Mouse (Mus musculus) intestine, postnatal 0 days (tissue): ENCODE results near the gene Vangl1. TPM values are rescaled to one million over a fixed set of nuclear protein-coding genes. Genes with fewer than 3 reads are reported as not detected.

ENCODE experiments used
- ATAC-seq: fragments of 200-750 bp; cut with Nextera tagmentation; 2 replicates; pipeline ENCODE4 v1.8.0; 2017; ENCODE audit warnings: mild to moderate bottlenecking, moderate TSS enrichment, moderate library complexity
- H3K27ac ChIP-seq: fragments of 300-500 bp; sonication (generic); 2 replicates; pipeline ENCODE4 v1.5.1; 2014; ENCODE audit warnings: mild to moderate bottlenecking, low read depth, low read length, moderate library complexity
- H3K27me3 ChIP-seq: fragments of 300-500 bp; sonication (generic); replicated peaks from 2 replicates; pipeline ENCODE4 v1.6.1; 2014; ENCODE audit warnings: low read length, mixed read lengths; ENCODE audit not compliant: control insufficient read depth, insufficient read depth
- H3K36me3 ChIP-seq: fragments of 300-500 bp; sonication (generic); 2 replicates; pipeline ENCODE4 v1.6.1; 2014; ENCODE audit warnings: mild to moderate bottlenecking, moderate library complexity; ENCODE audit not compliant: control insufficient read depth, insufficient read depth
- H3K4me1 ChIP-seq: fragments of 300-500 bp; sonication (generic); replicated peaks from 2 replicates; pipeline ENCODE4 v1.6.1; 2014; ENCODE audit warnings: antibody characterized with exemption, low read length, mixed read lengths; ENCODE audit not compliant: control insufficient read depth, insufficient read depth
- H3K4me2 ChIP-seq: fragments of 300-500 bp; sonication (generic); replicated peaks from 2 replicates; pipeline ENCODE4 v1.6.1; 2014; ENCODE audit warnings: low read depth, mild to moderate bottlenecking, moderate library complexity
- H3K4me3 ChIP-seq: fragments of 300-500 bp; sonication (generic); 2 replicates; pipeline ENCODE4 v1.5.1; 2014; ENCODE audit warnings: low read depth, low read length
- H3K9ac ChIP-seq: fragments of 300-500 bp; sonication (generic); 2 replicates; pipeline ENCODE4 v1.6.1; 2014; ENCODE audit warnings: mild to moderate bottlenecking, low read depth, low read length
- H3K9me3 ChIP-seq: fragments of 300-500 bp; sonication (generic); 2 replicates; pipeline ENCODE4 v1.6.1; 2016; ENCODE audit warnings: mixed run types; ENCODE audit not compliant: control insufficient read depth
- CTCF ChIP-seq: sonication (generic); IDR thresholded peaks from 2 replicates; pipeline ENCODE4 v1.5.1; 2016; ENCODE audit warnings: low read depth, mild to moderate bottlenecking, control low read depth, antibody characterized with exemption, moderate library complexity
- WGBS: fragments of 180-500 bp; shearing (Covaris S2); extraction: QIAGEN DNeasy Blood & Tissue Kit; methylation state at CpG from one replicate; pipeline ENCODE4 v1.1.7; 2014; 5-methylcytosine and 5-hydroxymethylcytosine counted together
- polyA plus RNA-seq: library from polyadenylated mRNA; unstranded; fragments of >200 nt; fragmentation: Nextera tagmentation; extraction: Ambion mirVana; gene quantifications from 2 replicates; pipeline ENCODE4 v1.2.1, GENCODE M21; 2015

Vangl1 gene
- polyA plus RNA-seq = 7.2 and 7.4 TPM in 2 replicates

DNA sequence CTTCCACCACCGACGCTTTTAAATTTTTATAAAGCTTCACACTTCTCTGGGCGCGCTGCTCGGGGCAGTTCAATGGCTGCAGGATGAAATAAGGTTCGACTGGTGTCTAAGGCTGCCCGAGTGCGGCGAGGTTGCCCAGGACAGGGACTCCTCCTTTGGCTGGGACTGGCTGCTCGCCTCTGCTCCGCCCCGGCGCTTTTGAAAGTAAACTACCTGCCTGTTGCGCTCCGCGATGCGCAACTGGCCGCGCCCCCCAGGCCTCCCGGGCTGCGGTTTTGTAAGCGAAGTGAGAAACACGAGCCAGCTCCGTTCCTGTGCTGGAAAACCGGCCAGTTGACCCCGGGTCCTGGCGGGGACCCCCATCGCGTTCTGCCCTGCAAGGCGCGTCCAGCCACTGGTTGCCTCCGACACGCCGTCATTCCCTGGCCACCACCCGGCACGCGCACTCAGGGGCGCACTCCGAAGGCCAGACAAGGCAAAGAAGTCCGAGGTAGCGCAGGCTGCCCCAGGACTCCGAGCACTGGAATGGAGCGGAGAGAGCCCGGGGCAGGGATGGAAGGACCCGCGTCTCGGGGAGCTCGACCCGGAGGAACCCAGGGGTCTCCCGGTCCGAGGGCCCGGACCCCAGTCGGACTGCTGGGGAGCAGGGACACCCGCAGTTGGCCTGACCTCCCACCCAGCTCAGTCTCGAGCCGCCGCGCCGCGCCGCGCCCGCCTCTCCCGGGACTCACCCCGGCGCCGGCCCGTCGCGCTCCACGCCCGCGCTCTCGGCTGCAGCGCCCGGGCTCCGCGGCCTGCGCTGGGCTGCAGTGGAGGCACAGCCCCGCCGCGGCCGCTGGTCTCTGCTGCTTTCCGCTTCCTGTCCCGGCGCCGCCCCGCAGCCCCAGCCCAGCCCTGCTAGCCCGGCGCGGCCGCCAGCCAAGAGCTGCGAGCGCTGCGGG, at the start of gene Vangl1:
Gene Vangl1 (minus strand): TSS at position 913 of the 941 bp plus-strand sequence.
- peak; percentile 80 for ATAC-seq
- Histone ChIP-seq H3K27me3 (peaks cover 7% of the 10 kb centered on the region; the same call in 1 of the 2 replicates), H3K36me3 (no peaks in the 10 kb centered on the region), H3K4me1 (no peaks in the 10 kb centered on the region), H3K4me3 (peak within 1 kb of the TSS; percentile 73), H3K9ac (peak within 1 kb of the TSS; percentile 73), H3K9me3 (no peaks in the 10 kb centered on the region), H3K4me2 (peak within 1 kb of the TSS; percentile 96), H3K27ac (peak within 1 kb of the TSS; percentile 50; the same call in 1 of the 2 replicates)
- under 1% methylated on average over 84 of the region's 95 CpGs for WGBS
- 0 out of 2 replicates have a peak, but pooled peaks have one; percentile 2 for TF ChIP-seq CTCF

DNA sequence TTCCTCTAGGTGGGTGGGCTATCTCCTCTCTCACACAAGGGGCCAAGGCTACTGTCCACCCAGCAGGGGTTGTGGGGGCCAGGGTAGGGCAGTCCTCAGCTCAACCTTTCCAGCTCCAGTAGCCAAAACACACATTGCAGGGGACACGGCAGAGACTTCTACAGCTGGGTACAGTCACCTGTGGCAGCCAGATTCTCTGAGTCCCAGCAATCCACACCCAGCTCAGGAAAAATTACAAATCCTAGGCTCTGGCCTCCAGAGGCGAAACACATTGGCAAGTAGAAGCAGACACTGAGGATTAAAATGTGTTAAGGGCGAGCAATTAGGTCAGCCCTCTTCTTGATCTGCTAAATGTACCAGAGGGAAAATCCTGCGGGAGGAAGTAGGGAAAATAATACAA, 49.1 kb upstream of the Vangl1 start:
- TF ChIP-seq CTCF = no peak
- Histone ChIP-seq H3K9me3 (no peaks in the 10 kb centered on the region), H3K27me3 (no peaks in the 10 kb centered on the region), H3K4me2 (no peak overlapping the region), H3K27ac (no peak overlapping the region), H3K4me1 (no peaks in the 10 kb centered on the region), H3K36me3 (no peaks in the 10 kb centered on the region), H3K4me3 (no peak overlapping the region), H3K9ac (no peak overlapping the region)
- no peak for ATAC-seq
- WGBS = 68% methylated on average over 4 of the region's 4 CpGs

DNA sequence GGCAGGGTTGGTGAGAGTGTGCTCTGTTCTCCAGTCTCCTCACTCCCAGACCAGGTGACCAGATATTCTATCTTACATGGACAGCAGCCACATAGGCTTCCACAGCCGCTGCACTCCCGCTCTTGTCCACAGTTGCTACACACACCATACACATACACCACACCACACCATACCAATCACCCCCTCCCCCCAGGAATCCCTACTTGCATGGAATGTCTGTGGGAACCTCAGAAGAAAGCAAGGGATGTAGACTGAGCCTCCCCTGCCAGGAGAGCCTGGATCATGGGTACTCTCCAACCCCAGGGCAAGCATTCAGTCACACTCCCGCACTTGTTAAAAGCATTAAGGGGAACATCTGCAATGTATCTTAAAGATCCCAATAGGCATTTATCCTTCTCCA, 48.4 kb upstream of the Vangl1 start:
- no peak for TF ChIP-seq CTCF
- Histone ChIP-seq H3K4me3 (no peak overlapping the region), H3K4me2 (no peak overlapping the region), H3K36me3 (no peaks in the 10 kb centered on the region), H3K27ac (no peak overlapping the region), H3K9me3 (no peaks in the 10 kb centered on the region), H3K4me1 (no peaks in the 10 kb centered on the region), H3K9ac (no peak overlapping the region), H3K27me3 (no peaks in the 10 kb centered on the region)
- ATAC-seq = no peak
- 77% methylated on average over 3 of the region's 3 CpGs for WGBS

DNA sequence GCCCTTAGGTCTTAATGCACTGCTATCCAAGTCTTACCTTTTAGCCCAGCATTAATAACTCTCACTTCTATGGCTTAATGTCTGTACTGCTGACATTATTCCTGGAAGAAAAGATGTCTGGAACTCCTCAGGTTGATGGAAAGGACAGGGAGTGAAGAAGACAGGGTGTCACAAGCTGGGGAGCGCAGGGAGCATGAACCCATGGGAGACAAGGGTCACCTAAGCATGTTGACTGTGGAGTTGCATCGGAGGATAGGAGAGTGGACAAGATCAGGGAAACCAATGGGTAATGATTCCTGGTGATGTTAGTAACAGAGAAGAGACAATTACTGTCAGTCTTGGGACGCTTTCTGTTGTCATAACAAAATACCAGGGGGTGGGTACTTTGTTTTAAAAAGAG, 46.4 kb upstream of the Vangl1 start:
- H3K27ac ChIP-seq = no peak overlapping the region
- no peak overlapping the region for H3K9ac ChIP-seq
- no peak overlapping the region for H3K4me3 ChIP-seq
- WGBS = 90% methylated on average over 3 of the region's 3 CpGs
- ATAC-seq = no peak
- H3K27me3 ChIP-seq = no peaks in the 10 kb centered on the region
- H3K4me1 ChIP-seq = no peaks in the 10 kb centered on the region
- no peaks in the 10 kb centered on the region for H3K36me3 ChIP-seq
- no peaks in the 10 kb centered on the region for H3K9me3 ChIP-seq
- H3K4me2 ChIP-seq = no peak overlapping the region
- no peak for TF ChIP-seq CTCF

DNA sequence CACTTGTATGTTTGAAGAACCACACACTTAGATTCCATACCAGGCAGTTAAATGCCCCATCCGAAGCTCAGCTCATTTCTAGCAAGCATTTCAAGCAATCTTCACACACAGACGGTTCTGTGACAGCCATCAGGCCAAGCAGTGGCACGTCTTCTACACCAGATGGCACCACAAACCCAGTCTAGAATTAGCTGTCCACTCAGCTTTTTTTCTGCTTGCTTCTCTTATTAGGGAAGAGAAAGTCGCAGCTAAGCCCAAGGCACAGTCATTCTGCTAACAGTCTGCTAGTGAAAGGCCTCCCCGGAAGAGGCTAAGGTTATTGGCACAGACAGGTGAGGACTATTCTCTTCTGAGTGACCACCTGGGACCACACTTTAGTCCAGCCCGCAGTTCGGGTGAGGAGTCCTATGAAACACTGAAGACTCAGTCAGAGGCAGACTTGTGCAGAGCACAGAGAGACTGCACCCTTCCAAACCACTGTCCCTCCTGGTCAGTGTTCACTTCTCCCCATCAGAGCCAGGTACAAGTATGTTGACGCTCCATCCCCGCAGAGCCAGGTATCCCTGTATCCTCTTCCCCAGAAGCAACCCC, 45.0 kb upstream of the Vangl1 start:
- H3K27ac ChIP-seq = no peak overlapping the region
- WGBS = 51% methylated on average over 9 of the region's 9 CpGs
- no peaks in the 10 kb centered on the region for H3K9me3 ChIP-seq
- H3K4me1 ChIP-seq = no peaks in the 10 kb centered on the region
- ATAC-seq = no peak
- peak; percentile 92 for TF ChIP-seq CTCF
- no peaks in the 10 kb centered on the region for H3K36me3 ChIP-seq
- no peak overlapping the region for H3K9ac ChIP-seq
- H3K27me3 ChIP-seq = no peaks in the 10 kb centered on the region
- H3K4me3 ChIP-seq = no peak overlapping the region
- no peak overlapping the region for H3K4me2 ChIP-seq

DNA sequence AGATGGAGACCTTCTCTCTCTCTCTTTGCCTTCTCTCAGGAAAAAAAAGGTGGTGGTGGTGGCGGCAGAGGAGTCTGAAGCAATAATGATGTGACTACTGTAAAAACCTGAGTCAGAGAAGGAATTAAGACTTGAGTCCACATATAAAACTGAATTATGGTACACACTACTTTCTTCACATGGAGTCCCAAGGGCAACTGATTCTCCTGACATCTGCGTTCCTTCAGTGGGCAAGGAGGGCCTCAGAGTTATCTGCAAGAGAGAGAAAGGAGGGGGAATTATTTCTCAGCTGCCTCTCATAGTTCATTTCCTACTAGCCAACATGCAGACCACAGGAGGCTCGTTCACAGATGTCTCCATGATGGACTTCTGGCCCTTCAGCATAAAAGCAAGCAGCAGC, 40.1 kb upstream of the Vangl1 start:
- Histone ChIP-seq H3K4me2 (no peak overlapping the region), H3K27me3 (no peaks in the 10 kb centered on the region), H3K9ac (no peak overlapping the region), H3K27ac (no peak overlapping the region), H3K4me3 (no peak overlapping the region), H3K9me3 (no peaks in the 10 kb centered on the region), H3K36me3 (no peaks in the 10 kb centered on the region), H3K4me1 (no peaks in the 10 kb centered on the region)
- ATAC-seq = no peak
- TF ChIP-seq CTCF = no peak
- 69% methylated on average over 3 of the region's 3 CpGs for WGBS
